Mouse (Mus musculus): Measurements from ENCODE around the gene Rgs6. TPM values are rescaled to one million over a fixed set of nuclear protein-coding genes. Genes with fewer than 3 reads are reported as not detected.

Rgs6 gene
- total and polyA plus RNA-seq, 3 experiments, result not detected

DNA sequence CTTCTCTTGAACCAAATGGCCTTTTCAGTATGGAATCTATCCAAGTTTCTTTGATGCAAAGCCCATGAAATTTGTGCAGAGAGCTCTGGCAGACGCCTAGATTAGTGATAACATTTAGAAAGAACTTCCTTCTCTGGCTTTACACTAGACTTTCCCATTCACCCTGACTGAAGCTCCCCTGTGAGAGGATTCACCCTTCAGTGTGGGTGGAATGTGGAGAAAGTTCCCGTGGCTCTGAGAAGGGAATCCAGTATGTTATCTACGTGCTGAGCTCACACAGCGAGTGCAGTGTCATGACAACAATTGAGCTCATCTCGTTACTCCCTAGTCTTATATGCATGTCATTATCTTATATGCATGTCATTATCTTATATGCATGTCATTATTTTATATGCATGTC is 61.9 kb downstream of the Rgs6 start (continued):
- TF ChIP-seq ZMIZ1 (IDR thresholded peaks at IDR 0.05; ENCODE audit: low read depth, low read length), result no peak
- no peak for TF ChIP-seq POLR2A (IDR thresholded peaks at IDR 0.05; ENCODE audit: low read depth, low read length)

DNA sequence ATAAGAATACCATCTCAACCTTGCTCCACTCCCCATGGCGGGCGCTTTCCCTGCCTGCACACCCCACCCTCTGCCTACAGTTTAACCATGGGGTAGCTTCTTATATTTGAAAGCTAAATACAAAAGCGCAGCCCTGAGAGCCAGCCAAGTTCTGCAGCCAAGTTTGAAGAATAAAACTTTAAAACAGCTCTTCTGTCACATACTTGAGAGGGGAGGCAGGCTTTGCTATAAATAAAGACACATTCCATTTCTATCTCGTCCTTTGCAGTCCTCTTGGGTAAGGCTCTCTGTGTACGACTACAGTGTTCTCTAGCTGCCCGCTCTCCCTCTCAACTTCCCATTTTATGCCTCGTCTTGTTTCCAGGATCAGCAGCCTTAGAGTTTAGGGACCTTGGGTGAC is 76.5 kb downstream of the Rgs6 start:
- Histone ChIP-seq H3K27ac (ENCODE audit: insufficient read depth, low read depth) (no peak overlapping the region), H3K9ac (ENCODE audit: insufficient read depth, low read depth) (no peak overlapping the region), H3K79me2 (replicated peaks; ENCODE audit: control insufficient read depth, extremely low read depth, insufficient read depth, poor library complexity, severe bottlenecking) (no peaks in the 10 kb centered on the region), H3K36me3 (replicated peaks in 1 of 2; ENCODE audit: control insufficient read depth in 1 of 2, insufficient read depth in 1 of 2, low read length in 1 of 2) (no peaks in the 10 kb centered on the region), H3K27me3 (replicated peaks) (no peaks in the 10 kb centered on the region), H3K4me2 (ENCODE audit: insufficient read depth, low read depth, poor library complexity, severe bottlenecking) (no peak overlapping the region), H3K9me3 (replicated peaks; ENCODE audit: low read length) (no peaks in the 10 kb centered on the region), H3K4me1 (ENCODE audit: control insufficient read depth in 1 of 2, insufficient read depth in 2 of 2) (0 out of 4 replicates have a peak, but pooled peaks cover 0 to 2% of the 10 kb centered on the region in 2 experiments), H3K4me3 (replicated peaks in 1 of 3; ENCODE audit: low read depth in 2 of 3, low read length in 2 of 3, poor library complexity in 1 of 3) (no peak overlapping the region)
- dilution Hi-C loops (cut with MboI; ENCODE audit: extremely low pct_ligation_motif_present, extremely low pct_unique_long_range_greater_than_20kb, low sequenced_read_pairs), result no loop called here
- no peak for DNase-seq (ENCODE audit: extremely low read depth)
- TF ChIP-seq ETS1 (conservative IDR thresholded peaks at IDR 0.05; ENCODE audit: low read depth, low read length) (no peak), CHD1 (IDR thresholded peaks at IDR 0.05; ENCODE audit: low read depth, low read length) (no peak), USF1 (IDR thresholded peaks at IDR 0.05; ENCODE audit: low read depth, low read length) (no peak), CHD2 (IDR thresholded peaks at IDR 0.05; ENCODE audit: low read length) (no peak), MYC (IDR thresholded peaks at IDR 0.05; ENCODE audit: low read depth, low read length) (no peak), SIN3A (IDR thresholded peaks at IDR 0.05; ENCODE audit: low read length) (no peak), TBP (conservative IDR thresholded peaks at IDR 0.05; ENCODE audit: low read depth, low read length) (no peak)
- in situ Hi-C loops (cut with MboI; ENCODE audit: low pct_ligation_motif_present, low pct_unique_long_range_greater_than_20kb, low sequenced_read_pairs), result no loop called here

DNA sequence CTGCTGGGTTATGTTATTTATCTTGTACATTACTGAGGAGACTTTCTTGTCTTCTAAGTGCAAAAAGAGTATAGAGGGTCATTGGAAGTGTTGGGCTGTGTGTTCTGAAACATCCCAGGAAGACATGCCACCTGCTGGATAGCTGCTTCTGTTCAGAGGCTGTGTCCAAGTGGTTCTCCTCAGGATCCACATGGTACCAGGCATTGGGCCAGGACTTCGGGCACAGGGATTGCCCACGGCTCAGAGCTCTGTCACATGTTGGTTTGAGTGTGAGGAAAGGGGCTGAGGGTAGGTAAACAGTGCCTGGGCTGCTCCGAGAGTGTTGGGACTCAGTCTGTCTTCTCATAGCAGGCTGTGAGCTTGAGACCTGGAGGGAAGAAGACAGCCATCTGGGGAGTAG is 79.3 kb downstream of the Rgs6 start:
- TF ChIP-seq NELFE (IDR thresholded peaks at IDR 0.05; ENCODE audit: low read depth, low read length) (no peak), POLR2AphosphoS2 (IDR thresholded peaks at IDR 0.05; ENCODE audit: low read depth, low read length) (no peak), KAT2A (IDR thresholded peaks at IDR 0.05; ENCODE audit: insufficient replicate concordance, low read length) (no peak), RAD21 (IDR thresholded peaks at IDR 0.05; ENCODE audit: low read depth, low read length) (no peak), E2F4 (IDR thresholded peaks at IDR 0.05; ENCODE audit: insufficient replicate concordance, low read depth, low read length) (no peak), IRF4 (IDR thresholded peaks at IDR 0.05; ENCODE audit: low read depth, low read length) (no peak), GABPA (IDR thresholded peaks at IDR 0.05; ENCODE audit: insufficient replicate concordance, low read depth, low read length) (no peak), UBTF (IDR thresholded peaks at IDR 0.05; ENCODE audit: low read depth, low read length) (no peak), JUND (conservative IDR thresholded peaks at IDR 0.05; ENCODE audit: low read depth, low read length) (no peak)

More for the DNA sequence above, 79.3 kb downstream of the Rgs6 start:
- DNase-seq (ENCODE audit: extremely low read depth), result no peak
- 0 out of 4 replicates have a peak, but pooled peaks cover 0 to 2% of the 10 kb centered on the region in 2 experiments for H3K4me1 ChIP-seq (ENCODE audit: control insufficient read depth in 1 of 2, insufficient read depth in 2 of 2)
- no peaks in the 10 kb centered on the region for H3K9me3 ChIP-seq (replicated peaks; ENCODE audit: low read length)
- no peak overlapping the region for H3K27ac ChIP-seq (ENCODE audit: insufficient read depth, low read depth)
- no peaks in the 10 kb centered on the region for H3K79me2 ChIP-seq (replicated peaks; ENCODE audit: control insufficient read depth, extremely low read depth, insufficient read depth, poor library complexity, severe bottlenecking)
- H3K9ac ChIP-seq (ENCODE audit: insufficient read depth, low read depth), result no peak overlapping the region
- no peak overlapping the region for H3K4me2 ChIP-seq (ENCODE audit: insufficient read depth, low read depth, poor library complexity, severe bottlenecking)
- H3K4me3 ChIP-seq (replicated peaks in 1 of 3; ENCODE audit: low read depth in 2 of 3, low read length in 2 of 3, poor library complexity in 1 of 3), result no peak overlapping the region
- dilution Hi-C loops (cut with MboI; ENCODE audit: extremely low pct_ligation_motif_present, extremely low pct_unique_long_range_greater_than_20kb, low sequenced_read_pairs), result no loop called here
- H3K36me3 ChIP-seq (replicated peaks in 1 of 2; ENCODE audit: control insufficient read depth in 1 of 2, insufficient read depth in 1 of 2, low read length in 1 of 2), result no peaks in the 10 kb centered on the region
- in situ Hi-C loops (cut with MboI; ENCODE audit: low pct_ligation_motif_present, low pct_unique_long_range_greater_than_20kb, low sequenced_read_pairs), result no loop called here
- no peaks in the 10 kb centered on the region for H3K27me3 ChIP-seq (replicated peaks)
